Mouse (Mus musculus): ENCODE results near the gene Gramd1b.

Gene Gramd1b

GRCm38 (mm10) chr9:40397471-40398245 is 133.5 kb downstream of the Gramd1b start:
- DNase-seq (ENCODE audit: low spot score), result no peak

GRCm38 (mm10) chr9:40397036-40397435 is 134.1 kb downstream of the Gramd1b start:
- no peak for DNase-seq (ENCODE audit: low spot score)

GRCm38 (mm10) chr9:40396171-40396570 is 135.0 kb downstream of the Gramd1b start:
- no peak for DNase-seq (ENCODE audit: low spot score)

DNA sequence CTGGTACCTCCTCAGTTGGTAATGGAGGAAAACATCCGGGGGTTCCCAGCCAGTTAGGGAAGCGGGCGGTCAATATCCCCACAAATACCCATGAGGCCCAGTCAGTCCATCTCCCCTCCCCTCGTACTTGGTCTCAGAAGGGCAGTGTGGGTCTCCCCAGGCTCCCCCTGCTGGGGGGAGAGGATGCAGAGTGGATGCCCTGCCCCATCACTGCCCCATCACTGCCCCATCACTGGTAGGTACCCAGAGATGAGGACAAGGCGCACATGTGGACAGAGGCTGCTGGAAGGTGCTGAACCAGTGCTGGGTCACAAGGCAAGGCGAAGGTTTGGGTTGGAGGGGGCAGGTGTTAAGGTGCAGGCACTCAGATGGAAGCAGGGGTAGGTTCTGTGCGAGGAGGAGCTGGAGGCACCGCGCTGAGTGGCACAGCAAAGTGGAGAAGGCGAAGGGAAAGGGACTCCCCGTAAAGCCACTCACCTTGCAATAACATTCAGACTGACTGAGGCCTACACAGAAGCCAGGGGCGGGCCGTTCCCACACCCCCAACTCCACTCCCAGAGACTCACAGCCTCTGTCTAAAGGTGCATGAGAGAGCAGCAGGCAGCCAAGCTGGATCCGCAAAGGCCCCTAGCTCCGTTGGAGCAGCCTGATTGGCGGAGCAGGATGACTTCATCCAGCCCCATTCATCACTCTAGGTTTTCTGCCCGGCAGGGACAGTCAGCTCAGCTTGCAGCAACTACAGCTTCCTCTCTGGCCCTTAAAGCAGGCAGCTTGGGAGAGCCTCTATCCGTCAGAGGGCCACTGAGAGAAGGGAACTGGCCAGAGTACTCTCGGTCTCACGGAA is 139.1 kb downstream of the Gramd1b start:
- DNase-seq (ENCODE audit: low spot score), result no peak

GRCm38 (mm10) chr9:40391359-40391758 is 139.8 kb downstream of the Gramd1b start:
- no peak for DNase-seq (ENCODE audit: low spot score)

DNA sequence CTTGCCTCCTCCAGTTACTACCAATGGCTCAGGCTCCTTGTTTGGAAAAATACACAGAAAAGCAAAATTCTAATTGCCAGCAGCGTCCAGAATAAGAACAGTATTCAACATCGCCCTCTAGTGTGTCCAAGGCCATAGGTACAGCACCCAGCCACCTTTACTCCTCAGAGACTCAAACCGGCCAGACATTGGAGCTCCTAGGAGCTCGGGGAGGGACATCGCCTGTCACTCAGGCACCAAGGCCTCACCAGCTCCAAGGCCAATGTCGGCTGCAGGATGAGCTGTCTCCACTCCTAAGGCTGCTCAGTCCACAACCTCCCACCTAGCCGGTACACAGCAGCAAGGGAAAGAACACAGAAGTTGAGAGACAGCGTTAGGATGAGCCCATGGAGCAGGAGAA is 140.3 kb downstream of the Gramd1b start:
- peak; percentile 40 for DNase-seq (ENCODE audit: low spot score)

- no peak for DNase-seq (ENCODE audit: low spot score)
These were observed 140.8 kb downstream of the Gramd1b start for GRCm38 (mm10) chr9:40390396-40390760.

DNA sequence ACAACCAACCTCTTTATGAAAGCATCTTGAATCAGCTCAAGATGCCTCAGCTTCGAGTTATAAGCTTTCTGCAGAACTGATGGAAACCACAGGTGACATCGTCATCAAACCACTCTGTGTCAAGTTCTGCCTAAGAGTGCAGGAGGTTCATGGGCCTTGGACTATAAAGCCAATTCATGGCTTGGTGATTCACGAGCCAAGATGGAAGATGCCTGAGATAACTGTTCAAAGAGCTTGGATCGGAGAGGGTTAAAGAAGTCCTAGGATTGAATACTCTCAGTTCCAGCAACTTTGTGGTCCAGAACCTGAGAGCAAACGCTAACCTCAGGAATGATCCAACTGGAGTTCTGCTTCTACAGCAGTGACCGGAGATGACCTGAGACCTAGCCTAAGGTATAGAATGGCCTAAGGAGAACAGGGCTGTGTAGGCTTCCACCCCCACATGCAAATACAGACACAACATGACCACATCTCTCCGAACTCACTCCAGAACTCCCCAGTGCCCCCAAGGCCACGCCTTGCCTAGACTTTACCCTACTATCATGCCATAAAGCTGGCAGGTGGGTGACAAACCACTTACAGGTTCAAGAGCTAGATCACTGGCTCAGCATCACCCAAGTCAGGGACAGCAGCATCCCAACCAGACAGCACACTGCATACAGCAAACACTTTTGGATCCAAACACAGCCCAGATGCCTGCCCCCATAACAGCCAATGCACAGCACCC is 141.4 kb downstream of the Gramd1b start:
- DNase-seq (ENCODE audit: low spot score), result no peak

- DNase-seq (ENCODE audit: low spot score), result no peak
These were observed 142.0 kb downstream of the Gramd1b start for GRCm38 (mm10) chr9:40389175-40389574.

DNA sequence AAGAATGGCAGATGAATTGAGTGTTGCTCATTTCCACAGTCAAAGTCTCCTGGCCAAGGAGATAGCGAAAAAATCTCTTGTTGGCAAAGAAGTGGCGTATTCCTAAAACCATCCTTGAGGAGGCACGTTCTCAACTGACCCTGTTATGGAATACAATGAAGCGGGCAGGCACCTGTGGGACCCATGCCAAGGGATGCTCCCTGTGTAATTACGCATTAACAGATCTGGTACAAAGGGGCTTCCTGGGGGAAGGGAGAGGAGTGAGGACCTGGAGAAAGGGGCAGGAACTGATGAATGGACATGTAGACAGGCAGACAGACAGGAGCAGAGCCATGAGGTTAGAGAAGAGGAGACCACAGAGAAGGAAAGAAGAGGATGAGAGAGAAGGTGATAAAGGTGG is 146.4 kb downstream of the Gramd1b start:
- DNase-seq (ENCODE audit: low spot score), result no peak

DNA sequence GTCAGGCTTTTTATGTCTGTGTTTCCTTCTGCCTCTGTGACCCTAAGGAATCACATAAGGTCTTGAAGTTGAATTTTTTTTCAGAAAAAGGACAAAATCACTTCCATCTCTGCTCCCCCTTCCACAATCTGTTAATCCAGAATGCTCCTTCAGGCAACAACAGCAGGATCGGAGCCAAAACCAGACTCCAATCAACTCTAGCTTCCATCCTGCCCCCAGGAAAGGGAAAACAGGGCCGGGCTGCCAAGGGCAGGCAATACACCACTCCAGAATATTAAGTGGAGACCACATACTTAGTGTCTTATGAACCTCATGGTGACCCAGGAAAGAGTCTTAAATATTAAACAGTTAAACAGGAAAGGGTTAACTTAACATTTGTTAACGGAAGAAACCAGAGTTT is 148.7 kb downstream of the Gramd1b start:
- no peak for DNase-seq (ENCODE audit: low spot score)

- no peak for DNase-seq (ENCODE audit: low spot score)
These were observed 149.5 kb downstream of the Gramd1b start for GRCm38 (mm10) chr9:40381416-40382411.

GRCm38 (mm10) chr9:40376711-40377410 is 154.3 kb downstream of the Gramd1b start:
- no peak for DNase-seq (ENCODE audit: low spot score)

DNA sequence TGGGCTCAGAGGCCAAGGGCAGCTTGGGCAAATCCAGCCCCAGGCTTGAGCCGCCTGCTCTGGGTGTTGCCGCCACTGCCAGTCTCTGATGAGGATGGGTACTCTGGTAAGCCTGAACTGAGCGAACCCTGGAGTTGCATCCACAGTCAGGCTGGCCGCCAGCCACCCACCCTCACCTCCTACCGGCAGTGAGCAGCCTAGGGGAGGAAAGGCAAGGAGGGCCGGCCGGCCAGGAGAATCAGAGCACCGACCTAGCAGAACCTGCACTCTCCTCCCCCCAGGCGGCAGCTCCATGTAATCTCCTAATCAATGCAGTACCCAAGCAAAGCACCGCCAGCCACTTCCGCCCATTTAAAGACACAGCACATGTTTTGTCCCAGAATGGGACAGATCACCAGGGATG is 155.0 kb downstream of the Gramd1b start:
- DNase-seq (ENCODE audit: low spot score), result peak; percentile 57

DNA sequence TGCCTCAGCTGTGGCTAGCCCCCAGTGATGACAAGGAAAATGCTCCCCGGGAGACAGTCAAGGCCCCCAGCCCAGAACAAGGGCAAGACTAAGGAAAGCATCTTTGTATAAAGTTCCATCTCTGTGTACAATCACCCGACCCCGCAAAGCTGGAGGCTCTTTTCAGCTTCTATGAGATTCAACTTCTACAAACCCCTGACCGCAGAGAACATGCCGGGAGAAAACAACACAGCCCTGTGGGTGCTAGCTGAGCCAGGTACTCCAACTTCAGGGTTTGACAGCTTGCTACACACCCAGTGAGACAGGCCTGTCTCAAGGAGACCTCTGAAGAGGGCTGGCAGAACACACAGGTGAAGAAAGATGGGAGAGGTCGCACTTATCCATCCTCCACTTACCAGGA is 155.7 kb downstream of the Gramd1b start:
- DNase-seq (ENCODE audit: low spot score), result no peak

GRCm38 (mm10) chr9:40374992-40375391 is 156.2 kb downstream of the Gramd1b start:
- no peak for DNase-seq (ENCODE audit: low spot score)

DNA sequence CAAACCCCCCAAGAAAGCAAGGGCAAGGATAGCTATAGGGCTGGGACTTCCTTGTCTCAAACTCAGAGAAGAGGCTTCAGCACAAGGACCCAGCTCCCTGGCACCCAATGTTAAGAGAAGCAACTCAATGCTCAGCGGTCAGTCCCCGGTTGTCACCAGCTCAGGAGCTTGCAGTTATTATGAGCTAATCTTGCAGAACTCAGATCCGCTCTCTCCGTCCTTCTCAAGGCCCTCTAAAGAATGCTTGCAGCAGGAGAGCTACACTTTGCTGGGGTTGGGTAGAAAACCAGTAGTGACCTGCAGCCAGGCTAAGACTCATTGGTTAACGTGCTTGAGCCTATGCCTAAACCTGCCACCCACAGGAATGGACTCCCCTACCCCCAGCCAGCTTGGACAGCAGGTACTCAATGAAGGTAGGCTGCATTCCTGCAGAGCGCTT is 156.6 kb downstream of the Gramd1b start:
- DNase-seq (ENCODE audit: low spot score), result no peak

GRCm38 (mm10) chr9:40374052-40374451 is 157.1 kb downstream of the Gramd1b start:
- no peak for DNase-seq (ENCODE audit: low spot score)

DNA sequence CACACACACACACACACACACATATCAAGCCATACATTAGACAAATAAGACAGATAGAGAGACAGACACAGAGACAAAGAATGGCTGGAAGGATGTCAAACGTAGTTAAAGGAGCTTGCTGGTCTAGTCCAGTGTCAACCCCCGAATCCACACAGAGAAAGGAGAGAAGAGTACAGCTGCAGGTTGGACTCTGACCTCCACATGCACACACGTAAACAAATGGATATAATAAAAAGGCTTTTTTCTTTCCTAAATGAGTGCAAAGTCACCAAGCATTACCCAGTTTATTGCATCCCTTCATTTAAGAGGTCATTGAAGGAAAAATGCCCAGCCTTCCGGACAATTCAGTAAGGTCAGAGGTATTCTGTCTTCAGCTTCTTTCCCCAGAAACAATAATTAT is 161.0 kb downstream of the Gramd1b start:
- DNase-seq (ENCODE audit: low spot score), result no peak

DNA sequence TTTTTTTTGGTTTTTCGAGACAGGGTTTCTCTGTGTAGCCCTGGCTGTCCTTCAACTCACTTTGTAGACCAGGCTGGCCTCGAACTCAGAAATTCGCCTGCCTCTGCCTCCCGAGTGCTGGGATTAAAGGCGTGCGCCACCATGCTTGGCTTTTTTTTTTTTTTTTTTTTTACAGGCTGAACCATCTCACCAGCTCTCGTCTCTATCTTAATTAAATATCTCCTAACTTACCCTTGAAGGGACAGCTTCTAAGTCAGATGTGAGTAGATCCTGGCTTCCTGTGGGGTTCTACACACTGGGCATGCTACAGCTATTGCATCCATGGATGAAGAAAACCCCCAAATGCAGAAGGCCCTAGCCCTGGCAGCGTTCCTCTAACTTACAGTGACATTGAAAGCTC is 164.4 kb downstream of the Gramd1b start:
- DNase-seq (ENCODE audit: low spot score), result no peak

DNA sequence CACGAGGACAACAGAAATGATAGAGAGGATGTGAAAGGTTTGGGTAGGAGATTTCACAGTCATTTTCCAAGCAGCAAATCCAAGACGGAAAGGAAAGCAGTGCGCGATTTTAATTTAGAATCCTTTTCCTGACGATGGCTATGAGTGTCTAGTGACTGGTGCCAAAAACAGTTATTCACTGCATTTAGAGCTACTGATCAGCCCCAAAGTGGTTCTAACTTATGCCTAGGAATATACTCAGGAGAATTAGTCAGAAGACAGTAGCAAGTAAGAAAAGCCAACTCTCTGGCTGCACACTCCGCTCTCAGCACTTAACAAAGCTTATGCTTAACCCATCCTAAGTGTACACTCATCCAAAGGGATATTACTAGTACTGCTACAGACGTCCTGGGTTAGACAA is 166.9 kb downstream of the Gramd1b start:
- no peak for DNase-seq (ENCODE audit: low spot score)
